Mouse (Mus musculus): Measurements from ENCODE around the gene Aco2. TPM values are rescaled to one million over a fixed set of nuclear protein-coding genes. Genes with fewer than 3 reads are reported as not detected.

Aco2 gene
- total RNA-seq, 2 experiments from 2014 or later: 44.4 to 72.2 TPM

GRCm38 (mm10) chr15:81939774-81940173 lies 67.7 kb downstream of the Aco2 start:
- ATAC-seq (replicated peaks; ENCODE audit: low FRiP score, poor library complexity, severe bottlenecking): no peak

- ATAC-seq (replicated peaks; ENCODE audit: low FRiP score, poor library complexity, severe bottlenecking): no peak
These were observed 68.1 kb downstream of the Aco2 start for GRCm38 (mm10) chr15:81940219-81940618.

GRCm38 (mm10) chr15:81941010-81941409 lies 68.9 kb downstream of the Aco2 start:
- ATAC-seq (replicated peaks; ENCODE audit: low FRiP score, poor library complexity, severe bottlenecking): no peak

- no peak for ATAC-seq (replicated peaks; ENCODE audit: low FRiP score, poor library complexity, severe bottlenecking)
These were observed 71.2 kb downstream of the Aco2 start for GRCm38 (mm10) chr15:81943176-81943749.

GRCm38 (mm10) chr15:81949076-81949475 lies 77.0 kb downstream of the Aco2 start:
- no peak for ATAC-seq (replicated peaks; ENCODE audit: low FRiP score, poor library complexity, severe bottlenecking)

GRCm38 (mm10) chr15:81949476-81950131 lies 77.5 kb downstream of the Aco2 start:
- no peak for ATAC-seq (replicated peaks; ENCODE audit: low FRiP score, poor library complexity, severe bottlenecking)

- no peak for ATAC-seq (replicated peaks; ENCODE audit: low FRiP score, poor library complexity, severe bottlenecking)
These were observed 78.6 kb downstream of the Aco2 start for GRCm38 (mm10) chr15:81950716-81951115.

GRCm38 (mm10) chr15:81951159-81951558 lies 79.0 kb downstream of the Aco2 start:
- ATAC-seq (replicated peaks; ENCODE audit: low FRiP score, poor library complexity, severe bottlenecking): no peak

GRCm38 (mm10) chr15:81952310-81952709 lies 80.2 kb downstream of the Aco2 start:
- no peak for ATAC-seq (replicated peaks; ENCODE audit: low FRiP score, poor library complexity, severe bottlenecking)

GRCm38 (mm10) chr15:81954151-81954583 lies 82.1 kb downstream of the Aco2 start:
- ATAC-seq (replicated peaks; ENCODE audit: low FRiP score, poor library complexity, severe bottlenecking): no peak

- ATAC-seq (replicated peaks; ENCODE audit: low FRiP score, poor library complexity, severe bottlenecking): no peak
These were observed 82.6 kb downstream of the Aco2 start for GRCm38 (mm10) chr15:81954716-81955115.

- ATAC-seq (replicated peaks; ENCODE audit: low FRiP score, poor library complexity, severe bottlenecking): no peak
These were observed 83.3 kb downstream of the Aco2 start for GRCm38 (mm10) chr15:81955414-81955813.

- ATAC-seq (replicated peaks; ENCODE audit: low FRiP score, poor library complexity, severe bottlenecking): no peak
These were observed 84.3 kb downstream of the Aco2 start for GRCm38 (mm10) chr15:81956457-81956856.

GRCm38 (mm10) chr15:81957598-81957997 lies 85.5 kb downstream of the Aco2 start:
- no peak for ATAC-seq (replicated peaks; ENCODE audit: low FRiP score, poor library complexity, severe bottlenecking)

GRCm38 (mm10) chr15:81958906-81959305 lies 86.8 kb downstream of the Aco2 start:
- no peak for ATAC-seq (replicated peaks; ENCODE audit: low FRiP score, poor library complexity, severe bottlenecking)

- ATAC-seq (replicated peaks; ENCODE audit: low FRiP score, poor library complexity, severe bottlenecking): peak; percentile 89
These were observed 88.3 kb downstream of the Aco2 start, which contains the start of gene Pmm1 for GRCm38 (mm10) chr15:81960171-81961077. TSS of gene Pmm1 (minus strand) at chr15:81960930.

- peak; percentile 40 for ATAC-seq (replicated peaks; ENCODE audit: low FRiP score, poor library complexity, severe bottlenecking)
These were observed 89.0 kb downstream of the Aco2 start for GRCm38 (mm10) chr15:81961078-81961451.

- ATAC-seq (replicated peaks; ENCODE audit: low FRiP score, poor library complexity, severe bottlenecking): no peak
These were observed 92.2 kb downstream of the Aco2 start for GRCm38 (mm10) chr15:81964262-81964661.
